Mouse (Mus musculus): ENCODE measurements around the gene Syde2. TPM values are rescaled to one million over a fixed set of nuclear protein-coding genes. Genes with fewer than 3 reads are reported as not detected.

Gene Syde2
- total and polyA plus RNA-seq, 2 experiments from 2014 or later: 10.5 to 42.0 TPM

DNA sequence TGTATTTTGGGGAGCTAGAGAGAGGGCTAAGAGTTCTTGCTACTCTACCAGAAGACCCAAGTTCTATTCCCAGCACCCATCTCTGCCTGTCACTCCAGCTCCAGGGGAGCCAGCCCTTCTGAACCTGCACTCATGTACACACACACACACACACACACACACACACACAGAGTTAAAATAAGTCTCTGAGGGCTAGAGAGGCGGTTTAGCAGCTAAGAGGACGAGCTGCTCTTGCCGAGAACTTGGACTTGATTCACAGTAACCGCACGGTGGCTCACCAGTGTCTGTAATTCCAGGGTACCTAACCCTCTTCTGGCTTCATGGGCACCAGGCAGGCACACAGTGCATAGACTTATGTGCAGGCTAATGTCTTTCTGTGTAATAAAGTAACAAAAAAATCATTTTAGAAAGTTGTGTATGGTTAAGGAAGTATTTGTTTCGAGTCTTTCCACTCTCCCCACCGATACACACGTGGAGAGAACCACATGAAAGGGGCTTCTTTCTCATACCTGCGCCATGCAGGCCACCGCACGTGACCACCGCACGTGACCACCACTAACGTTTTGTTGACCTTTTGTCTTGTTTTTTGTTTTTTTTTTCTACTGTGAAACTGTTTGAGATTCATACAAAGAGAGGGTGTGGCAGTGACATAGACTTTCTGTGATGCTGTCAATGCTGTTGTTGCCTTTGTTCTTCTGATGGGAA is 16.8 kb downstream of the Syde2 start:
- TF ChIP-seq EP300 (IDR thresholded peaks at IDR 0.05; ENCODE audit: low read depth) (no peak), CTCF (IDR thresholded peaks at IDR 0.05; ENCODE audit: low read depth) (no peak)
- Histone ChIP-seq H3K27ac (ENCODE audit: low read depth) (no peak overlapping the region), H3K4me2 (ENCODE audit: low read depth, low read length) (no peak overlapping the region), H3K4me1 (ENCODE audit: control insufficient read depth, insufficient read depth) (no peaks in the 10 kb centered on the region), H3K36me3 (replicated peaks; ENCODE audit: control insufficient read depth, insufficient read depth, low read length) (peaks cover 65% of the 10 kb centered on the region), H3K4me3 (ENCODE audit: low read depth, low read length) (no peak overlapping the region), H3K9ac (replicated peaks; ENCODE audit: low read depth, low read length) (no peak overlapping the region), H3K9me3 (replicated peaks; ENCODE audit: control insufficient read depth, low read length) (no peaks in the 10 kb centered on the region), H3K27me3 (ENCODE audit: control insufficient read depth, insufficient read depth, low read length) (no peaks in the 10 kb centered on the region)
- no peak for ATAC-seq (ENCODE audit: insufficient read depth, low read depth)
- DNase-seq (ENCODE audit: low spot score): no peak
- WGBS: 76% methylated on average over 14 of the region's 14 CpGs

DNA sequence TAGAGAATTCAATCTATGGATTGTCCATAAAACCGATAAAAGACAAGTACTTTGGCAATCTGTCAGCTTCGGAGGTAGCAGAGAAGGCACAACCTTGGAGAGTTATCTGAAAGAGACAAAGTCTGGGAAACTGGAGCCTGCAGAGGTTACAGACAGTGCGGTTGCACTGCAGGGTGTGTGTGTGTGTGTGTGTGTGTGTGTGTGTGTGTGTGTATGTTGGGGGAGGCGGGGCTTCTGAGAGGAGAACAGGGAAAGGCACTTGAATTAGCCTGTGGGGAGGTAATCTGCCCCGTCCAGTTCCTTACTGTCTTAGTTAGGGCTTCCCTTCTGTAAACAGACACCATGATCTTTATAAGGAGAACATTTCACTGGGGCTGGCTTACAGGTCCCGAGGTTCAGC is 20.2 kb downstream of the Syde2 start:
- Histone ChIP-seq H3K4me3 (ENCODE audit: low read depth, low read length) (no peak overlapping the region), H3K9me3 (replicated peaks; ENCODE audit: control insufficient read depth, low read length) (no peaks in the 10 kb centered on the region), H3K4me2 (ENCODE audit: low read depth, low read length) (no peak overlapping the region), H3K9ac (replicated peaks; ENCODE audit: low read depth, low read length) (no peak overlapping the region), H3K27ac (ENCODE audit: low read depth) (peak overlapping the region; percentile 13; the same call in 1 of the 2 replicates), H3K27me3 (ENCODE audit: control insufficient read depth, insufficient read depth, low read length) (no peaks in the 10 kb centered on the region), H3K4me1 (ENCODE audit: control insufficient read depth, insufficient read depth) (peaks cover 5% of the 10 kb centered on the region; the same call in 1 of the 2 replicates), H3K36me3 (replicated peaks; ENCODE audit: control insufficient read depth, insufficient read depth, low read length) (peaks cover 45% of the 10 kb centered on the region)
- peak; percentile 25; the same call in 1 of the 2 replicates for ATAC-seq (ENCODE audit: insufficient read depth, low read depth)
- DNase-seq (ENCODE audit: low spot score): no peak
- no peak for TF ChIP-seq EP300 (IDR thresholded peaks at IDR 0.05; ENCODE audit: low read depth)
- TF ChIP-seq CTCF (IDR thresholded peaks at IDR 0.05; ENCODE audit: low read depth): no peak
- 60% methylated on average over 6 of the region's 6 CpGs for WGBS

DNA sequence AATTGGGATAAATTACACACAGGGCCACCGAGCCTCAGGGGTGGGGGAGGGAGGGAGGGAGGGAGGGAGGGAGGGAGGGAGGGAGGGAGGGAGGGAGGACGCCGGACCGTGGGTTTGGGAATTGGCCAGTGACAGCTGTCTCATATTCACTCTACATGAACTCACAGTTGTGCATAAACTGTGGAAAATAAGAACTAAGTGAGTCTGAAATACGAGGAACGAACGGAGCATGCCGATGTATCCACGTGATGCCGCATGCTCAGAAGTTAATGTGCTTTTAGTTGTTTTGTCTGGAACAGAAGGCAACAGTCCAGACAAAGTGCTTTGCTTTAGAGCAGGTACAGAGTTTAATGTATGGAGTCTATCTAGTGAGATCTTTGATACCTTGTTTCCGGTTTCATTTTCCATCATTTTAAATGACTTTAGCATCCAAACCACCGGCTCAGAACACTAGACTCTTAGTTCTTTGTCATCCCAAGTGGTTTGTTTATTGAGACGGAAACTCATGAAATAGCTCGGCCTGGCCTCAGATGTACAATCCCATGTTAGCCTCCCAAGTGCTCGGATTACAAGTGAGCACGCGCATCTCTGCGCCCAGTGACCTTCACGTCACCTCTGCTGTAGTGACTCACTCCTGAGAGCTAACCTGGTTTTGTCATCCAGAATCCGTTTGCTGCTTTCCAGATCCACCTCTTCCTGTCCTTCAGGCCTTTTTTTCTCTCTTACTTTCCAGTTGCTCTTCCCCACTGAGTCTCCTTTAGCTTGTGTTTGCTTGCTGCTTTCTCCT is 22.4 kb downstream of the Syde2 start:
- H3K9ac ChIP-seq (replicated peaks; ENCODE audit: low read depth, low read length): no peak overlapping the region
- DNase-seq (ENCODE audit: low spot score): peak; percentile 46

DNA sequence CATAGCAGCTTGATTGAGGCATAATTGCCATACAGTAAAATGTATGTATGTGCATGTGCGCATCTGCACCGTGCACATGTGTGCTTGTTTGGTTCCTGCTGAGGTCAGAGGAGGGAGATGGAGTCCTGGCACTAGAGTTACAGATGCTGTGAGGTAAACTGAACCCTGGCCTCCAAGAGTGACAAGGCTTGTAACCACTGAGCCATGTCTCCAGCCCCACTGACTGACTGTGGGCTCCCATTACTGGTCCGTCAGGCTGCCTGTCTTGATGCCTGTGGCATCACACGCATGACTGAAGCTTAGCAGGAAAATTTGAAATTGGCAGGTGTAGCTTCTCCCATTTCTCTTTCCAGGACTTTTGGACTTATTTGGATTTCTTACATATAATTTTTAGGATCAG is 23.1 kb downstream of the Syde2 start:
- Histone ChIP-seq H3K9me3 (replicated peaks; ENCODE audit: control insufficient read depth, low read length) (no peaks in the 10 kb centered on the region), H3K27ac (ENCODE audit: low read depth) (peak overlapping the region; percentile 21), H3K9ac (replicated peaks; ENCODE audit: low read depth, low read length) (no peak overlapping the region), H3K36me3 (replicated peaks; ENCODE audit: control insufficient read depth, insufficient read depth, low read length) (peaks cover 67% of the 10 kb centered on the region), H3K4me3 (ENCODE audit: low read depth, low read length) (no peak overlapping the region), H3K4me2 (ENCODE audit: low read depth, low read length) (no peak overlapping the region), H3K4me1 (ENCODE audit: control insufficient read depth, insufficient read depth) (peaks cover 5% of the 10 kb centered on the region; the same call in 1 of the 2 replicates), H3K27me3 (ENCODE audit: control insufficient read depth, insufficient read depth, low read length) (no peaks in the 10 kb centered on the region)
- TF ChIP-seq CTCF (IDR thresholded peaks at IDR 0.05; ENCODE audit: low read depth): no peak
- 87% methylated on average over 4 of the region's 4 CpGs for WGBS
- ATAC-seq (ENCODE audit: insufficient read depth, low read depth) (no peak), DNase-seq (ENCODE audit: low spot score) (no peak)

More for the DNA sequence above, 22.4 kb downstream of the Syde2 start:
- no peak overlapping the region for H3K4me2 ChIP-seq (ENCODE audit: low read depth, low read length)
- H3K4me3 ChIP-seq (ENCODE audit: low read depth, low read length): no peak overlapping the region
- TF ChIP-seq CTCF (IDR thresholded peaks at IDR 0.05; ENCODE audit: low read depth) (no peak), EP300 (IDR thresholded peaks at IDR 0.05; ENCODE audit: low read depth) (no peak)
- H3K27me3 ChIP-seq (ENCODE audit: control insufficient read depth, insufficient read depth, low read length): no peaks in the 10 kb centered on the region
- H3K9me3 ChIP-seq (replicated peaks; ENCODE audit: control insufficient read depth, low read length): no peaks in the 10 kb centered on the region
- H3K27ac ChIP-seq (ENCODE audit: low read depth): peak overlapping the region; percentile 21
- 58% methylated on average over 20 of the region's 20 CpGs for WGBS
- ATAC-seq (ENCODE audit: insufficient read depth, low read depth): peak; percentile 49; the same call in 1 of the 2 replicates
- peaks cover 61% of the 10 kb centered on the region for H3K36me3 ChIP-seq (replicated peaks; ENCODE audit: control insufficient read depth, insufficient read depth, low read length)
- H3K4me1 ChIP-seq (ENCODE audit: control insufficient read depth, insufficient read depth): peaks cover 5% of the 10 kb centered on the region; the same call in 1 of the 2 replicates

DNA sequence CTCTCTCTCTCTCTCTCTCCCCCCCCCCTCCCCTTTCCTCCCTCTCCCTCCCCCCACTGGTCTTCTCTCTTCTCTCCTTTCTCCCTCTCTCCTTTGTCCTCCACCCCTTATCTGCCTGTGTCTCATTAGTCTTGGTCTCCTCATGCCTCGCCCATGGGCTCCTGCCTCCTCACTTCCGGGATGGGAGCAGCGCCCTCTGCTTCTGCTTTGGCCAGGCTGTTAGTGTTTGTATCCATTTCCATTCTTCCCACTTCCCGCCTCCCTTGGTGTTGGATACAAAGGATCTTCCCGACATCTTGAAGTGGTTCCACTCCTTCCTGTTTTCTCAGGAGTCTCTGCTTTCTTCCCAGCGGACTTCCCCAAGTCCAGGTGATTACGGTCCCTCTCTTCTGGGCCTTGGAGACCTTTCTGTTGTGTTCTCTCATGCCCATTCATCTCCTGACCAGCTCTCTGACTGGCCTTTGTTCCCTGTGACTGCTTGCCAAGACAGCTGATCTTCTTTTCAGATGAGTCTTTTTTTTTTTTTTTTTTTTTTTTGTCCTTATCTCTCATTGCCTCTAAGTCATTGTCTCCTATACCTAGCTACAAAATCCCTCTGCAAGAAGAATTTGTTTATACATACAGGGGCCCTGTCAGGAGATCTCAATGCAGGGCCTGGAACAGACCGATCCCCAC is 24.0 kb downstream of the Syde2 start:
- Histone ChIP-seq H3K4me1 (ENCODE audit: control insufficient read depth, insufficient read depth) (peaks cover 5% of the 10 kb centered on the region; the same call in 1 of the 2 replicates), H3K27ac (ENCODE audit: low read depth) (no peak overlapping the region), H3K4me3 (ENCODE audit: low read depth, low read length) (no peak overlapping the region), H3K9ac (replicated peaks; ENCODE audit: low read depth, low read length) (no peak overlapping the region), H3K36me3 (replicated peaks; ENCODE audit: control insufficient read depth, insufficient read depth, low read length) (peaks cover 71% of the 10 kb centered on the region), H3K27me3 (ENCODE audit: control insufficient read depth, insufficient read depth, low read length) (no peaks in the 10 kb centered on the region), H3K4me2 (ENCODE audit: low read depth, low read length) (no peak overlapping the region), H3K9me3 (replicated peaks; ENCODE audit: control insufficient read depth, low read length) (no peaks in the 10 kb centered on the region)
- TF ChIP-seq CTCF (IDR thresholded peaks at IDR 0.05; ENCODE audit: low read depth) (no peak), EP300 (IDR thresholded peaks at IDR 0.05; ENCODE audit: low read depth) (no peak)
- 55% methylated on average over 8 of the region's 8 CpGs for WGBS
- DNase-seq (ENCODE audit: low spot score) (no peak), ATAC-seq (ENCODE audit: insufficient read depth, low read depth) (no peak)
